Mouse (Mus musculus): Measurements from ENCODE around the gene Tmem50b. TPM values are rescaled to one million over a fixed set of nuclear protein-coding genes. Genes with fewer than 3 reads are reported as not detected.

Tmem50b gene
- polyA plus RNA-seq, 2 experiments: 25.4 to 46.7 TPM

DNA sequence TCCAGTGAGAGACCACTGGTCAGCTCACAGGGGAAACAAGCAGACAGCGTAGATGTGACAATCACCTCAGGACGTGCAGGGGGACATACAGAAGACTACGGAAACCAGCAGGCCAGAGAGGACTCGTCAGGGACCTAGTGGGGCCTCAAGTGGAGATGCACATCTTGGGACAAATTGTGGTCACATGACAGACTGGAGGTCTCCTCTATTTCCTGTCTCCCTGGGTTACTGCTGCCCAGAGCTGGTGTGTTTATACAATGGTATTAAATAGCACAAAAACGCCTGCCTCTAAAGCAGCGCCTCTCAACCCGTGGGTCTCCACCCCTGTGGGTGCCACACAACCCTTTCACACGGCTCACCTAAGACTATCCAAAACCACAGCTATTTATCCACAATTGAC lies 5.4 kb downstream of the Tmem50b start:
- 63% methylated on average over 8 of the region's 8 CpGs for WGBS
- ATAC-seq (ENCODE audit: low FRiP score, low read depth) (no peak), DNase-seq (ENCODE audit: low spot score) (no peak)
- Histone ChIP-seq H3K4me2 (replicated peaks; ENCODE audit: low read depth, low read length, severe bottlenecking) (no peak overlapping the region), H3K4me3 (replicated peaks; ENCODE audit: low read length) (no peak overlapping the region), H3K9me3 (ENCODE audit: control insufficient read depth, low read length) (no peaks in the 10 kb centered on the region), H3K9ac (ENCODE audit: low read depth, low read length, severe bottlenecking) (no peak overlapping the region), H3K27me3 (ENCODE audit: control insufficient read depth, insufficient read depth, low read length) (no peaks in the 10 kb centered on the region), H3K36me3 (ENCODE audit: control insufficient read depth, insufficient read depth, low read length) (no peaks in the 10 kb centered on the region), H3K4me1 (ENCODE audit: control insufficient read depth, insufficient read depth, low read length) (peaks cover 3% of the 10 kb centered on the region; the same call in 1 of the 2 replicates), H3K27ac (replicated peaks; ENCODE audit: low read depth, low read length) (no peak overlapping the region)
- TF ChIP-seq POLR2A (IDR thresholded peaks at IDR 0.05; ENCODE audit: borderline replicate concordance, extremely low read depth, insufficient read depth, insufficient read length): no peak

DNA sequence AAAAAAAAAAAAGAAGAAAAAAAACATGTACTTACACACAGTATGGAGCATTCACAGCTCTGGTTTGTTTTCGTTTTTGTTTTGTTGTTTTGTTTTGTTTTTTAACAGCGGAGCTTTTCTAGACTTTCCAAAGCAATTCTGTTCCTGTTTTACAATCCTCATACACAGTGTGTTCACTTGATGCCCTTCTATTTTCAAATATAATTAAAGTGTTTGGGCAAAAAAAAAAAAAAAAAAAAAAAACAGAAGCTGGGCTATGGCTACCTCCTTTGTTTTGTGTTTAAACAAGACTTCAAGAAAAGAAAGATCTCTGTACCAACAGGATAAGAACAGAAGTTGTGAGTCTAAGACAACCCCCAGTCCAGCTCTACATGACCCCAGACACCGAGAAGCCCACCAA lies 8.9 kb downstream of the Tmem50b start:
- 93% methylated on average over 3 of the region's 3 CpGs for WGBS
- Histone ChIP-seq H3K9ac (ENCODE audit: low read depth, low read length, severe bottlenecking) (no peak overlapping the region), H3K4me2 (replicated peaks; ENCODE audit: low read depth, low read length, severe bottlenecking) (no peak overlapping the region), H3K4me1 (ENCODE audit: control insufficient read depth, insufficient read depth, low read length) (no peaks in the 10 kb centered on the region), H3K4me3 (replicated peaks; ENCODE audit: low read length) (no peak overlapping the region), H3K9me3 (ENCODE audit: control insufficient read depth, low read length) (no peaks in the 10 kb centered on the region), H3K27ac (replicated peaks; ENCODE audit: low read depth, low read length) (no peak overlapping the region), H3K36me3 (ENCODE audit: control insufficient read depth, insufficient read depth, low read length) (0 out of 2 replicates have a peak, but pooled peaks cover 5% of the 10 kb centered on the region), H3K27me3 (ENCODE audit: control insufficient read depth, insufficient read depth, low read length) (no peaks in the 10 kb centered on the region)
- no peak for DNase-seq (ENCODE audit: low spot score)
- no peak for TF ChIP-seq POLR2A (IDR thresholded peaks at IDR 0.05; ENCODE audit: borderline replicate concordance, extremely low read depth, insufficient read depth, insufficient read length)
- no peak for ATAC-seq (ENCODE audit: low FRiP score, low read depth)

DNA sequence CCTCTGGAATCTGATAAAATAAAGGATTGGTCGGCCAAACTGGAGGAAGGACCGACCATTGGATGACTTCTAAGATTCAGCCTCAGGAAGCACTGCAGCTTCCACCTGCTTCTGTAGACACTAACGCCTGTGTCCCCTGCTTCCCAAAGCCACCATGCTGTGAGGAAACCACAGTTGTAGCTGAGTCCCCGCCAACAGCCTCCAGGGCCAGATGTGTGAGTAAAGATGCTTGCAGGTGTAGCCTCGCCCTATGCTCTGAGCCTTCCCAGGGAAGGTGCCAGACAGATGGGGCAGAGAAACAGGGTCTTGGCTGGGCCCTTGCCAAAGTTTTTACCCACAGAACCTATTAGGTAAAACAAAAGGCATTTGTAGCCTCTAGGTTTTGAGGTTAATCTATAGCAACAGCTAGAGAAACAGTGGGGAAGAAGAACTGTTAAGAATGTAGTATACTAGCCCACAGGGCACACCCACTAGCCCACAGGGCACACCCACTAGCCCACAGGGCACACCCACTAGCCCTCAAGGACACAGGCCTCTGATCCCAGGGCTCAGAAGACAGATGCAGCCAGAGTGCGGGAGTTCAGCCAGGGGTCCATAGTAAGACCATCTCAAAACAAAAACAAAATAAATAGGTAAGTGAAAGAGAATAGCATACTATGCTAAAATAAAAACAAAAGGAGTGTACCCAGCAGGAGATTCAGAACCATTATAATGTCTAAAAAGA lies 9.7 kb downstream of the Tmem50b start:
- DNase-seq (ENCODE audit: low spot score) (no peak), ATAC-seq (ENCODE audit: low FRiP score, low read depth) (no peak)
- TF ChIP-seq POLR2A (IDR thresholded peaks at IDR 0.05; ENCODE audit: borderline replicate concordance, extremely low read depth, insufficient read depth, insufficient read length): no peak
- Histone ChIP-seq H3K4me3 (replicated peaks; ENCODE audit: low read length) (no peak overlapping the region), H3K36me3 (ENCODE audit: control insufficient read depth, insufficient read depth, low read length) (peaks cover 5% of the 10 kb centered on the region; the same call in 1 of the 2 replicates), H3K27ac (replicated peaks; ENCODE audit: low read depth, low read length) (no peak overlapping the region), H3K9ac (ENCODE audit: low read depth, low read length, severe bottlenecking) (no peak overlapping the region), H3K9me3 (ENCODE audit: control insufficient read depth, low read length) (no peaks in the 10 kb centered on the region), H3K27me3 (ENCODE audit: control insufficient read depth, insufficient read depth, low read length) (no peaks in the 10 kb centered on the region), H3K4me2 (replicated peaks; ENCODE audit: low read depth, low read length, severe bottlenecking) (no peak overlapping the region), H3K4me1 (ENCODE audit: control insufficient read depth, insufficient read depth, low read length) (no peaks in the 10 kb centered on the region)
- WGBS: 64% methylated on average over 6 of the region's 6 CpGs

GRCm38 (mm10) chr16:91586244-91586643 lies 11.4 kb downstream of the Tmem50b start:
- ATAC-seq (ENCODE audit: low FRiP score, low read depth) (no peak), DNase-seq (ENCODE audit: low spot score) (no peak)
- Histone ChIP-seq H3K27me3 (ENCODE audit: control insufficient read depth, insufficient read depth, low read length) (no peaks in the 10 kb centered on the region), H3K4me3 (replicated peaks; ENCODE audit: low read length) (no peak overlapping the region), H3K9ac (ENCODE audit: low read depth, low read length, severe bottlenecking) (no peak overlapping the region), H3K4me1 (ENCODE audit: control insufficient read depth, insufficient read depth, low read length) (no peaks in the 10 kb centered on the region), H3K4me2 (replicated peaks; ENCODE audit: low read depth, low read length, severe bottlenecking) (no peak overlapping the region), H3K27ac (replicated peaks; ENCODE audit: low read depth, low read length) (no peak overlapping the region), H3K36me3 (ENCODE audit: control insufficient read depth, insufficient read depth, low read length) (peaks cover 9% of the 10 kb centered on the region; the same call in 1 of the 2 replicates), H3K9me3 (ENCODE audit: control insufficient read depth, low read length) (no peaks in the 10 kb centered on the region)
- TF ChIP-seq POLR2A (IDR thresholded peaks at IDR 0.05; ENCODE audit: borderline replicate concordance, extremely low read depth, insufficient read depth, insufficient read length): no peak
- 90% methylated on average over 6 of the region's 6 CpGs for WGBS

GRCm38 (mm10) chr16:91585617-91586016 lies 12.0 kb downstream of the Tmem50b start:
- Histone ChIP-seq H3K27me3 (ENCODE audit: control insufficient read depth, insufficient read depth, low read length) (no peaks in the 10 kb centered on the region), H3K4me3 (replicated peaks; ENCODE audit: low read length) (no peak overlapping the region), H3K9ac (ENCODE audit: low read depth, low read length, severe bottlenecking) (no peak overlapping the region), H3K36me3 (ENCODE audit: control insufficient read depth, insufficient read depth, low read length) (peaks cover 13% of the 10 kb centered on the region; the same call in 1 of the 2 replicates), H3K27ac (replicated peaks; ENCODE audit: low read depth, low read length) (no peak overlapping the region), H3K4me1 (ENCODE audit: control insufficient read depth, insufficient read depth, low read length) (no peaks in the 10 kb centered on the region), H3K4me2 (replicated peaks; ENCODE audit: low read depth, low read length, severe bottlenecking) (no peak overlapping the region), H3K9me3 (ENCODE audit: control insufficient read depth, low read length) (no peaks in the 10 kb centered on the region)
- no peak for TF ChIP-seq POLR2A (IDR thresholded peaks at IDR 0.05; ENCODE audit: borderline replicate concordance, extremely low read depth, insufficient read depth, insufficient read length)
- no peak for ATAC-seq (ENCODE audit: low FRiP score, low read depth)
- 94% methylated on average over 5 of the region's 5 CpGs for WGBS
- DNase-seq (ENCODE audit: low spot score): no peak
